Mouse (Mus musculus) midbrain, embryonic 10.5 days (tissue): ENCODE data around the gene Aldh9a1. TPM values are rescaled to one million over a fixed set of nuclear protein-coding genes. Genes with fewer than 3 reads are reported as not detected.
A peak's percentile ranks its signal among the peaks of the same experiment; 100 is the strongest.

Experiments used
- DNase-seq: peaks from one replicate; pipeline ENCODE4 v3.0.0-alpha.2; 2017; ENCODE audit warnings: low spot score
- H3K27ac ChIP-seq: fragments of 300-500 bp; sonication (generic); replicated peaks from 2 replicates; pipeline ENCODE4 v1.5.1; 2016; ENCODE audit warnings: mild to moderate bottlenecking
- H3K27me3 ChIP-seq: fragments of 300-500 bp; sonication (generic); 2 replicates; pipeline ENCODE4 v1.6.1; 2016; ENCODE audit warnings: low read depth, mild to moderate bottlenecking; ENCODE audit not compliant: poor library complexity, severe bottlenecking
- H3K36me3 ChIP-seq: fragments of 300-500 bp; sonication (generic); 2 replicates; pipeline ENCODE4 v1.6.1; 2016; ENCODE audit warnings: mild to moderate bottlenecking, moderate library complexity
- H3K4me1 ChIP-seq: fragments of 300-500 bp; sonication (generic); 2 replicates; pipeline ENCODE4 v1.6.1; 2016
- H3K4me3 ChIP-seq: fragments of 300-500 bp; sonication (generic); 2 replicates; pipeline ENCODE4 v1.5.1; 2016; ENCODE audit warnings: mild to moderate bottlenecking, moderate library complexity
- H3K9me3 ChIP-seq: fragments of 300-500 bp; sonication (generic); replicated peaks from 2 replicates; pipeline ENCODE4 v1.6.1; 2016; ENCODE audit warnings: mild to moderate bottlenecking
- WGBS: fragments of 180-500 bp; shearing (Covaris S2); methylation state at CpG from one replicate; pipeline ENCODE4 v1.1.7; 2016; 5-methylcytosine and 5-hydroxymethylcytosine counted together
- polyA plus RNA-seq: library from polyadenylated mRNA; unstranded; fragments of >200 nt; fragmentation: Nextera tagmentation; extraction: Ambion mirVana; gene quantifications from 2 replicates; pipeline ENCODE4 v1.2.1, GENCODE M21; 2016

Gene Aldh9a1
- polyA plus RNA-seq: 42.6 and 46.5 TPM in 2 replicates

- Histone ChIP-seq H3K4me1 (peaks cover 18% of the 10 kb centered on the region), H3K36me3 (peaks cover 13% of the 10 kb centered on the region), H3K4me3 (peak within 1 kb of the TSS; percentile 64), H3K27me3 (no peaks in the 10 kb centered on the region), H3K9me3 (no peaks in the 10 kb centered on the region), H3K27ac (peak within 1 kb of the TSS; percentile 84)
- WGBS: under 1% methylated on average over 55 of the region's 55 CpGs
- DNase-seq: peak; percentile 92
Measured at GRCm38 (mm10) chr1:167349815-167350596, at the start of gene Aldh9a1. Aldh9a1 (plus strand) TSS chr1:167349991.

- no peak overlapping the region for H3K27ac ChIP-seq
- DNase-seq: no peak
- peaks cover 8% of the 10 kb centered on the region for H3K4me1 ChIP-seq
- no peaks in the 10 kb centered on the region for H3K27me3 ChIP-seq
- no peak overlapping the region for H3K4me3 ChIP-seq
- WGBS: 82% methylated on average over 2 of the region's 2 CpGs
- no peaks in the 10 kb centered on the region for H3K9me3 ChIP-seq
- no peaks in the 10 kb centered on the region for H3K36me3 ChIP-seq
Measured at GRCm38 (mm10) chr1:167300122-167300521, 49.7 kb upstream of the Aldh9a1 start.

GRCm38 (mm10) chr1:167305501-167306137 lies 44.2 kb upstream of the Aldh9a1 start:
- 71% methylated on average over 7 of the region's 7 CpGs for WGBS
- H3K4me3 ChIP-seq: no peak overlapping the region

GRCm38 (mm10) chr1:167306451-167307240 lies 43.1 kb upstream of the Aldh9a1 start:
- Histone ChIP-seq H3K27me3 (no peaks in the 10 kb centered on the region), H3K9me3 (no peaks in the 10 kb centered on the region), H3K27ac (no peak overlapping the region), H3K4me1 (peaks cover 30% of the 10 kb centered on the region), H3K4me3 (no peak overlapping the region), H3K36me3 (peaks cover 9% of the 10 kb centered on the region; the same call in 1 of the 2 replicates)
- DNase-seq: no peak
- 77% methylated on average over 5 of the region's 5 CpGs for WGBS

More at GRCm38 (mm10) chr1:167305501-167306137, 44.2 kb upstream of the Aldh9a1 start:
- Histone ChIP-seq H3K36me3 (peaks cover 5% of the 10 kb centered on the region; the same call in 1 of the 2 replicates), H3K27me3 (no peaks in the 10 kb centered on the region), H3K4me1 (peaks cover 30% of the 10 kb centered on the region), H3K9me3 (no peaks in the 10 kb centered on the region), H3K27ac (no peak overlapping the region)
- DNase-seq: no peak

- Histone ChIP-seq H3K27ac (peak overlapping the region; percentile 98), H3K4me3 (peak overlapping the region; percentile 83)
- 67% methylated on average over 11 of the region's 11 CpGs for WGBS
Measured at GRCm38 (mm10) chr1:167307674-167308073, 42.1 kb upstream of the Aldh9a1 start.

GRCm38 (mm10) chr1:167308261-167309054 lies 41.3 kb upstream of the Aldh9a1 start, which contains the start of gene Tmco1:
Tmco1 (plus strand) TSS chr1:167308378.
- DNase-seq: peak; percentile 97
- H3K4me3 ChIP-seq: peak within 1 kb of the TSS; percentile 83
- peaks cover 30% of the 10 kb centered on the region for H3K4me1 ChIP-seq
- H3K36me3 ChIP-seq: peaks cover 25% of the 10 kb centered on the region
- H3K27ac ChIP-seq: peak within 1 kb of the TSS; percentile 98
- H3K27me3 ChIP-seq: no peaks in the 10 kb centered on the region
- H3K9me3 ChIP-seq: no peaks in the 10 kb centered on the region
- under 1% methylated on average over 82 of the region's 82 CpGs for WGBS

More at GRCm38 (mm10) chr1:167307674-167308073, 42.1 kb upstream of the Aldh9a1 start:
- H3K9me3 ChIP-seq: no peaks in the 10 kb centered on the region
- no peaks in the 10 kb centered on the region for H3K27me3 ChIP-seq
- H3K36me3 ChIP-seq: peaks cover 18% of the 10 kb centered on the region
- H3K4me1 ChIP-seq: peaks cover 30% of the 10 kb centered on the region
- DNase-seq: no peak

- Histone ChIP-seq H3K9me3 (no peaks in the 10 kb centered on the region), H3K27me3 (no peaks in the 10 kb centered on the region), H3K36me3 (peaks cover 56% of the 10 kb centered on the region), H3K4me1 (peaks cover 16% of the 10 kb centered on the region), H3K4me3 (no peak overlapping the region), H3K27ac (no peak overlapping the region)
- DNase-seq: no peak
Measured at GRCm38 (mm10) chr1:167312367-167312766, 37.4 kb upstream of the Aldh9a1 start.

- Histone ChIP-seq H3K4me3 (no peak overlapping the region), H3K36me3 (peaks cover 65% of the 10 kb centered on the region), H3K27me3 (no peaks in the 10 kb centered on the region), H3K4me1 (peaks cover 10% of the 10 kb centered on the region), H3K9me3 (no peaks in the 10 kb centered on the region), H3K27ac (no peak overlapping the region)
- DNase-seq: no peak
- 91% methylated on average over 4 of the region's 4 CpGs for WGBS
Measured at GRCm38 (mm10) chr1:167313220-167313619, 36.6 kb upstream of the Aldh9a1 start.

- H3K4me3 ChIP-seq: no peak overlapping the region
- H3K27ac ChIP-seq: no peak overlapping the region
- no peaks in the 10 kb centered on the region for H3K4me1 ChIP-seq
- peaks cover 95% of the 10 kb centered on the region for H3K36me3 ChIP-seq
- H3K27me3 ChIP-seq: no peaks in the 10 kb centered on the region
- H3K9me3 ChIP-seq: no peaks in the 10 kb centered on the region
- WGBS: 96% methylated on average over 6 of the region's 6 CpGs
- DNase-seq: no peak
Measured at GRCm38 (mm10) chr1:167321691-167322090, 28.1 kb upstream of the Aldh9a1 start.

GRCm38 (mm10) chr1:167328776-167329175 lies 21.0 kb upstream of the Aldh9a1 start:
- Histone ChIP-seq H3K4me1 (no peaks in the 10 kb centered on the region), H3K4me3 (no peak overlapping the region), H3K9me3 (no peaks in the 10 kb centered on the region), H3K36me3 (peaks cover 92% of the 10 kb centered on the region), H3K27me3 (no peaks in the 10 kb centered on the region), H3K27ac (no peak overlapping the region)
- 92% methylated on average over 6 of the region's 6 CpGs for WGBS
- DNase-seq: no peak

- no peak overlapping the region for H3K27ac ChIP-seq
- no peaks in the 10 kb centered on the region for H3K4me1 ChIP-seq
- H3K36me3 ChIP-seq: peaks cover 71% of the 10 kb centered on the region
- H3K9me3 ChIP-seq: no peaks in the 10 kb centered on the region
- WGBS: 94% methylated on average over 8 of the region's 8 CpGs
- no peaks in the 10 kb centered on the region for H3K27me3 ChIP-seq
- no peak for DNase-seq
- H3K4me3 ChIP-seq: no peak overlapping the region
Measured at GRCm38 (mm10) chr1:167331106-167331505, 18.7 kb upstream of the Aldh9a1 start.

- H3K27ac ChIP-seq: no peak overlapping the region
- WGBS: 93% methylated on average over 3 of the region's 3 CpGs
- no peak overlapping the region for H3K4me3 ChIP-seq
- DNase-seq: no peak
- no peaks in the 10 kb centered on the region for H3K9me3 ChIP-seq
- H3K36me3 ChIP-seq: peaks cover 23% of the 10 kb centered on the region
- peaks cover 22% of the 10 kb centered on the region for H3K27me3 ChIP-seq
- H3K4me1 ChIP-seq: peaks cover 8% of the 10 kb centered on the region
Measured at GRCm38 (mm10) chr1:167336398-167336797, 13.4 kb upstream of the Aldh9a1 start.
